Mouse (Mus musculus): ENCODE measurements around the gene Cpne5.

- no peak for TF ChIP-seq POLR2A (IDR thresholded peaks at IDR 0.05; ENCODE audit: borderline replicate concordance, low read depth, low read length)
- no peak for TF ChIP-seq CTCF (IDR thresholded peaks at IDR 0.05; ENCODE audit: low read depth, low read length)
Observed at GRCm38 (mm10) chr17:29280422-29280821, 42.5 kb upstream of the Cpne5 start.

All from bone marrow macrophage, adult 2 months (primary cell).